Mouse (Mus musculus) midbrain, embryonic 10.5 days (tissue): Measurements from ENCODE around the gene Ybx3. TPM values are rescaled to one million over a fixed set of nuclear protein-coding genes. Genes with fewer than 3 reads are reported as not detected.
A peak's percentile ranks its signal among the peaks of the same experiment; 100 is the strongest.

Experiments
- DNase-seq: peaks from one replicate; pipeline ENCODE4 v3.0.0-alpha.2; 2017; ENCODE audit warnings: low spot score
- H3K27ac ChIP-seq: fragments of 300-500 bp; sonication (generic); replicated peaks from 2 replicates; pipeline ENCODE4 v1.5.1; 2016; ENCODE audit warnings: mild to moderate bottlenecking
- H3K27me3 ChIP-seq: fragments of 300-500 bp; sonication (generic); 2 replicates; pipeline ENCODE4 v1.6.1; 2016; ENCODE audit warnings: low read depth, mild to moderate bottlenecking; ENCODE audit not compliant: poor library complexity, severe bottlenecking
- H3K36me3 ChIP-seq: fragments of 300-500 bp; sonication (generic); 2 replicates; pipeline ENCODE4 v1.6.1; 2016; ENCODE audit warnings: mild to moderate bottlenecking, moderate library complexity
- H3K4me1 ChIP-seq: fragments of 300-500 bp; sonication (generic); 2 replicates; pipeline ENCODE4 v1.6.1; 2016
- H3K4me3 ChIP-seq: fragments of 300-500 bp; sonication (generic); 2 replicates; pipeline ENCODE4 v1.5.1; 2016; ENCODE audit warnings: mild to moderate bottlenecking, moderate library complexity
- H3K9me3 ChIP-seq: fragments of 300-500 bp; sonication (generic); replicated peaks from 2 replicates; pipeline ENCODE4 v1.6.1; 2016; ENCODE audit warnings: mild to moderate bottlenecking
- WGBS: fragments of 180-500 bp; shearing (Covaris S2); methylation state at CpG from one replicate; pipeline ENCODE4 v1.1.7; 2016; 5-methylcytosine and 5-hydroxymethylcytosine counted together
- polyA plus RNA-seq: library from polyadenylated mRNA; unstranded; fragments of >200 nt; fragmentation: Nextera tagmentation; extraction: Ambion mirVana; gene quantifications from 2 replicates; pipeline ENCODE4 v1.2.1, GENCODE M21; 2016

Gene Ybx3
- polyA plus RNA-seq, 1 experiment from 2014 or later: 37.8 TPM

DNA sequence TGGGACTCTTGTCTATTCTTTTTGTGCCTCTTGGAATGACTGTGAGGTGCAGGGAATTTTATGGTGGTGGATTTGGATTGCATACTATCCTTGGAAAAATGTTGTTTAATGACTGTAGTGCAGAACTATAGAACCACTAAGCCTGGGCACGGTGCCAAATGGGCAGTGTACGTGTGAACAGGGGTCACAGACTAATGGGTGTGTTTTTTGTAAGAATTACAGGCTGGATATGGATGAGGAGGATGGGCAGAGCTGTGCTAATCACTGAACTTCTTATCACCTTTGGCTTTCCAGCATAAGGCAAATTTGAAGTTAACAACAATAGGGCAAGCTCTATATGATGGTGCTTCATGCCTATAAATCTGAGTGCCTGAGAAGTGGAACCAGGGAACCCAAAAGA is 14.8 kb upstream of the Ybx3 start:
- no peak for DNase-seq
- Histone ChIP-seq H3K4me3 (no peak overlapping the region), H3K27ac (no peak overlapping the region), H3K4me1 (no peaks in the 10 kb centered on the region), H3K27me3 (no peaks in the 10 kb centered on the region), H3K36me3 (no peaks in the 10 kb centered on the region), H3K9me3 (no peaks in the 10 kb centered on the region)
- WGBS: 79% methylated on average over 2 of the region's 2 CpGs

GRCm38 (mm10) chr6:131402606-131403005 is 14.3 kb upstream of the Ybx3 start:
- Histone ChIP-seq H3K4me3 (no peak overlapping the region), H3K36me3 (no peaks in the 10 kb centered on the region), H3K27me3 (no peaks in the 10 kb centered on the region), H3K4me1 (no peaks in the 10 kb centered on the region), H3K27ac (no peak overlapping the region), H3K9me3 (no peaks in the 10 kb centered on the region)
- DNase-seq: no peak

DNA sequence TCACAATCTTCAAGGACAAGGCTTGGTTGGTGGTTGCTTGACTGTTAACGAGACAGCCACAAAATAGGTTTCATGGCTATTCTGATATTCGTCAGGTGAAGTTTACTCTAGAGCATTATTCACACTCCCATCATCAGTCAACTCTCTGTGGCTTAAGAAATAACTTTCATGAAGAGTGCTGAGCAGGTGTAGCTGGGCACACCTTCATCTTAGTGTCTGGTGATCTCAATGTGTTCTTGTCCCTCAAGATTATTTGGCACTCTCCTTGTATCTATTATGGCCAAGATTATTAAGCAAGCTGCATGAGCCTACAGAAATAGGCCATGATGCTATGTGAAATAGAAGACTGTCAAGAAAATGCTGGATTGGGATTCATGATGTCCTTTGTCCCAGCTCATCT is 13.0 kb upstream of the Ybx3 start:
- Histone ChIP-seq H3K4me1 (no peaks in the 10 kb centered on the region), H3K36me3 (no peaks in the 10 kb centered on the region), H3K27me3 (no peaks in the 10 kb centered on the region), H3K4me3 (no peak overlapping the region), H3K9me3 (no peaks in the 10 kb centered on the region), H3K27ac (no peak overlapping the region)
- no peak for DNase-seq
- WGBS: 85% methylated on average over 2 of the region's 2 CpGs

- H3K27ac ChIP-seq: no peak overlapping the region
- no peak for DNase-seq
- H3K9me3 ChIP-seq: no peaks in the 10 kb centered on the region
- H3K36me3 ChIP-seq: no peaks in the 10 kb centered on the region
- no peaks in the 10 kb centered on the region for H3K4me1 ChIP-seq
- no peak overlapping the region for H3K4me3 ChIP-seq
- 64% methylated on average over 1 of the region's 1 CpGs for WGBS
- no peaks in the 10 kb centered on the region for H3K27me3 ChIP-seq
Measured at GRCm38 (mm10) chr6:131396650-131397049, 8.4 kb upstream of the Ybx3 start.

DNA sequence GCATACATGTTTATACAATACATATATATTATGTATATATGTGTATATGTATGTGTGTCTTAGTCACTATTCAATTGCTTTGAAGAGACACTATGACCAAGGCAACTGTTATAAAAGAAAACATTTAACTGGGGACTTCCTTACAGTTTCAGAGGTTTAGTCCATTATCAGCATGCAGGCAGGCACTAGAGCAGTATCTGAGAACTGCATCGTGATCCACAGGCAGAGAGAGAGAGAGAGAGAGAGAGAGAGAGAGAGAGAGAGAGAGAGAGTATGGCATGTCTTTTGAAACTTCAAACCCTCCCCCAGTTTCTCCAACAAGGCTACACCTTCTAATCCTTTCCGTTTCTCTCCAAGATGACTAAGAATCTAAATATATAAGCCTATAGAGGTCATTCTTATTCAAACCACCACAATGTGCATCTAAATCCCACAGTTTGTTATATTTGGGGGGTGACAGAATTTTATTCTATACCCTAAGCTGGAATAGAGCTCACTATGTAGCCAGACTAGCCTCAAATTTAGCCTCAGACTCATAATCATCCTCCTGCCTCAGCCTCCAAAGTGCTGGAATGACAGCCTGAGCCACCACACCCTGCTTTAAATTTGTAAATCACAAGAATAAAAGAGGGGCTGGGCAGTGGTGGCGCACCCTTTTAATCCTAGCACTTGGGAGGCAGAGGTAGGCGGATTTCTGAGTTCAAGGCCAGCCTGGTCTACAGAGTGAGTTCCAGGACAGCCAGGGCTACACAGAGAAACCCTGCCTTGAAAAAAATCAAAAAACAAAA is 5.8 kb upstream of the Ybx3 start:
- H3K27me3 ChIP-seq: peaks cover 9% of the 10 kb centered on the region
- H3K36me3 ChIP-seq: no peaks in the 10 kb centered on the region
- no peak for DNase-seq
- WGBS: 80% methylated on average over 4 of the region's 4 CpGs
- no peak overlapping the region for H3K4me3 ChIP-seq
- no peaks in the 10 kb centered on the region for H3K9me3 ChIP-seq
- peaks cover under 1% of the 10 kb centered on the region; the same call in 1 of the 2 replicates for H3K4me1 ChIP-seq
- H3K27ac ChIP-seq: no peak overlapping the region

GRCm38 (mm10) chr6:131387221-131388039 is 846 bp downstream of the Ybx3 start:
- Histone ChIP-seq H3K36me3 (peaks cover 2% of the 10 kb centered on the region; the same call in 1 of the 2 replicates), H3K4me3 (peak overlapping the region; percentile 85), H3K27ac (peak overlapping the region; percentile 94), H3K27me3 (peaks cover 9% of the 10 kb centered on the region), H3K4me1 (peaks cover 36% of the 10 kb centered on the region), H3K9me3 (no peaks in the 10 kb centered on the region)
- DNase-seq: peak; percentile 58
- under 1% methylated on average over 43 of the region's 43 CpGs for WGBS

DNA sequence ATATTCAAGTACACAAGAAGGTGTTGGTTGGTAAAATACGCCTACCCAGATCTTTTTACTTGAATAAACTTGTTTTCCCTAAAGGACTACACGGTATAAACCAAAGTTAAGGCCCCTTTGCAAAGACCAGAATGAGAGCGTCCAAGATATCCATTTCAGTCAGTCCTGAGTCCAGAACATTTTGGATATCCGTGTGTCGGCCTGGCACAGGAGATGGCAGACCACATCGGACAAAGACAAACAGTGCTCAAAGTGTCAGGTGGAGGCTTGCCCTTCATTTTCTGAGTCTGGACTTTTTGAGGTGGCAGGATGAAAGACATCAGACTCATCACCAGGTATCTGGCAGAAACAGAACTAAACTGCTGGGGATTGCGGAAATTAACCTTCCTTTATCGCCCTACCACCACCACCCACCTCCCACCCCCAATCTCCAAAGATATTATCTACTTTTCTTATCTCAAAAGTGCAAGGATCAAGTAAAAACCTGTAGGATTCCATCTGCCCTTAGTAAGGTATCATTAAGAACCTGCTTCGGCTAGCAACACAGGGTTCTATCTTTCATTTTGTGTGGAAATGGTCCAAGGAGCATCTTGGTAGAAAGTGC is 1.8 kb downstream of the Ybx3 start:
- no peaks in the 10 kb centered on the region for H3K9me3 ChIP-seq
- peaks cover 9% of the 10 kb centered on the region for H3K36me3 ChIP-seq
- H3K27me3 ChIP-seq: peaks cover 9% of the 10 kb centered on the region
- peak overlapping the region; percentile 94; the same call in 1 of the 2 replicates for H3K27ac ChIP-seq
- 57% methylated on average over 9 of the region's 9 CpGs for WGBS
- H3K4me3 ChIP-seq: peak overlapping the region; percentile 85
- peaks cover 41% of the 10 kb centered on the region for H3K4me1 ChIP-seq
- no peak for DNase-seq

GRCm38 (mm10) chr6:131385469-131385868 is 2.8 kb downstream of the Ybx3 start:
- DNase-seq: no peak
- peaks cover 41% of the 10 kb centered on the region for H3K4me1 ChIP-seq
- no peak overlapping the region for H3K4me3 ChIP-seq
- peaks cover 20% of the 10 kb centered on the region for H3K36me3 ChIP-seq
- 89% methylated on average over 1 of the region's 1 CpGs for WGBS
- no peaks in the 10 kb centered on the region for H3K9me3 ChIP-seq
- H3K27ac ChIP-seq: no peak overlapping the region
- peaks cover 9% of the 10 kb centered on the region for H3K27me3 ChIP-seq

- Histone ChIP-seq H3K27me3 (no peaks in the 10 kb centered on the region), H3K4me3 (no peak overlapping the region), H3K27ac (no peak overlapping the region), H3K36me3 (peaks cover 36% of the 10 kb centered on the region), H3K9me3 (no peaks in the 10 kb centered on the region), H3K4me1 (peaks cover 38% of the 10 kb centered on the region)
- 78% methylated on average over 6 of the region's 6 CpGs for WGBS
- no peak for DNase-seq
Measured at GRCm38 (mm10) chr6:131383713-131384330, 4.5 kb downstream of the Ybx3 start.

- WGBS: 86% methylated on average over 3 of the region's 3 CpGs
- Histone ChIP-seq H3K4me1 (peaks cover 35% of the 10 kb centered on the region), H3K4me3 (no peak overlapping the region), H3K27me3 (no peaks in the 10 kb centered on the region), H3K9me3 (no peaks in the 10 kb centered on the region), H3K36me3 (peaks cover 45% of the 10 kb centered on the region), H3K27ac (no peak overlapping the region)
- DNase-seq: no peak
Measured at GRCm38 (mm10) chr6:131382984-131383337, 5.3 kb downstream of the Ybx3 start.

DNA sequence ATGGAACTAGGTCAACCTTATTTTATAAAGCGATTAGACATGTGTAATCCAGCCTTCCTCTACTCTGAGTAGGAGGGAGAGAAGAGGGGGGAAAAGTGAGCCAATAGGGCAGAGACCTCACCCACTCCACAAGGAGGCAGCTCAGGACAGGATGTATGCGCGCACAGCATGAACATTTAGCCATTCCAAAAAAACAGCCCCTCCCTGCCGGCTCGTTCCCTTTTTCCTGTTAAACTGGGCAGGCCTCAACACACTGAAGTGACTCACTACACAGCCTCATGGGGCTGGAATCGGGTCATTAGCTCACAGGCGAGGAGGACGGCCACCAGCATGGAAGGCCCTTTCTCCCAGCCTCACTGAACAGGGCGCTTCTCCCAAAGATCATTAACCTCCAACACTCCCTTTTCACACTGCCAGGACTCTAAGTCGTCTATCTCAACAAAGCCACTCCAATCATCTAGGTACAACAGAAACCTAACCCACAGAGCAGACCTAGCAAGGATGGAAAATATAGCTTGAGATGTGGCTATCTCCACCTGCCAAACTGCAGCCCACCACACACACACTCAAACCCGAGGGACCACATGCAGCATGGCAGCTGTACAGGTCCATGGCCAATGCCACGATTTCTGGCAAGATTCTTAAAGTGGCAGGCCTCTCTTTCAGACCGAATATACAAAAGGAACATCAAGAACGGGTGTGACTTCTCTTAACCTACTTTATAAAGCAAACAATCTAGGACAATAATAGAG is 5.9 kb downstream of the Ybx3 start:
- Histone ChIP-seq H3K27me3 (no peaks in the 10 kb centered on the region), H3K36me3 (peaks cover 50% of the 10 kb centered on the region), H3K4me1 (peaks cover 33% of the 10 kb centered on the region), H3K27ac (no peak overlapping the region), H3K9me3 (no peaks in the 10 kb centered on the region), H3K4me3 (no peak overlapping the region)
- DNase-seq: no peak
- WGBS: 73% methylated on average over 14 of the region's 14 CpGs

GRCm38 (mm10) chr6:131378858-131379428 is 9.3 kb downstream of the Ybx3 start:
- Histone ChIP-seq H3K4me3 (no peak overlapping the region), H3K36me3 (peaks cover 85% of the 10 kb centered on the region)
- WGBS: 94% methylated on average over 18 of the region's 18 CpGs

More at GRCm38 (mm10) chr6:131378858-131379428, 9.3 kb downstream of the Ybx3 start:
- Histone ChIP-seq H3K4me1 (peaks cover 10% of the 10 kb centered on the region; the same call in 1 of the 2 replicates), H3K27me3 (no peaks in the 10 kb centered on the region), H3K9me3 (no peaks in the 10 kb centered on the region), H3K27ac (no peak overlapping the region)
- DNase-seq: no peak
